Mouse (Mus musculus) midbrain, embryonic 16.5 days (tissue): ENCODE results near the gene Srebf2. TPM values are rescaled to one million over a fixed set of nuclear protein-coding genes. Genes with fewer than 3 reads are reported as not detected.

ENCODE experiments used
- ATAC-seq: fragments of 200-750 bp; cut with Nextera tagmentation; 2 replicates; pipeline ENCODE4 v1.8.0; 2017; ENCODE audit warnings: moderate TSS enrichment
- H3K27ac ChIP-seq: fragments of 300-500 bp; sonication (generic); 2 replicates; pipeline ENCODE4 v1.5.1; 2014; ENCODE audit warnings: mild to moderate bottlenecking, low read length, mixed read lengths
- H3K27me3 ChIP-seq: fragments of 300-500 bp; sonication (generic); 2 replicates; pipeline ENCODE4 v1.6.1; 2014; ENCODE audit warnings: low read depth, low read length, mixed read lengths; ENCODE audit not compliant: control insufficient read depth, insufficient read depth
- H3K36me3 ChIP-seq: fragments of 300-500 bp; sonication (generic); 2 replicates; pipeline ENCODE4 v1.6.1; 2014; ENCODE audit warnings: mild to moderate bottlenecking, low read length, moderate library complexity, mixed read lengths; ENCODE audit not compliant: control insufficient read depth, insufficient read depth
- H3K4me1 ChIP-seq: fragments of 300-500 bp; sonication (generic); 2 replicates; pipeline ENCODE4 v1.6.1; 2014; ENCODE audit warnings: mild to moderate bottlenecking, low read length, mixed read lengths; ENCODE audit not compliant: control insufficient read depth, insufficient read depth
- H3K4me2 ChIP-seq: fragments of 300-500 bp; sonication (generic); 2 replicates; pipeline ENCODE4 v1.6.1; 2014; ENCODE audit warnings: mild to moderate bottlenecking, low read length, mixed read lengths
- H3K4me3 ChIP-seq: fragments of 300-500 bp; sonication (generic); 2 replicates; pipeline ENCODE4 v1.5.1; 2014; ENCODE audit warnings: low read depth, mild to moderate bottlenecking, low read length, moderate library complexity, mixed read lengths
- H3K9ac ChIP-seq: fragments of 300-500 bp; sonication (generic); 2 replicates; pipeline ENCODE4 v1.6.1; 2014; ENCODE audit warnings: low read depth, low read length, mixed read lengths
- H3K9me3 ChIP-seq: fragments of 300-500 bp; sonication (generic); replicated peaks from 2 replicates; pipeline ENCODE4 v1.6.1; 2014; ENCODE audit warnings: mild to moderate bottlenecking, low read length, mixed read lengths; ENCODE audit not compliant: control insufficient read depth, poor library complexity, severe bottlenecking
- WGBS: fragments of 180-500 bp; shearing (Covaris S2); extraction: QIAGEN DNeasy Blood & Tissue Kit; methylation state at CpG from one replicate; pipeline ENCODE4 v1.1.7; 2014; 5-methylcytosine and 5-hydroxymethylcytosine counted together
- polyA plus RNA-seq: library from polyadenylated mRNA; unstranded; fragments of >200 nt; fragmentation: Nextera tagmentation; extraction: Ambion mirVana; gene quantifications from 2 replicates; pipeline ENCODE4 v1.2.1, GENCODE M21; 2015

Srebf2 gene
- polyA plus RNA-seq, 1 experiment from 2014 or later, result 194 TPM

DNA sequence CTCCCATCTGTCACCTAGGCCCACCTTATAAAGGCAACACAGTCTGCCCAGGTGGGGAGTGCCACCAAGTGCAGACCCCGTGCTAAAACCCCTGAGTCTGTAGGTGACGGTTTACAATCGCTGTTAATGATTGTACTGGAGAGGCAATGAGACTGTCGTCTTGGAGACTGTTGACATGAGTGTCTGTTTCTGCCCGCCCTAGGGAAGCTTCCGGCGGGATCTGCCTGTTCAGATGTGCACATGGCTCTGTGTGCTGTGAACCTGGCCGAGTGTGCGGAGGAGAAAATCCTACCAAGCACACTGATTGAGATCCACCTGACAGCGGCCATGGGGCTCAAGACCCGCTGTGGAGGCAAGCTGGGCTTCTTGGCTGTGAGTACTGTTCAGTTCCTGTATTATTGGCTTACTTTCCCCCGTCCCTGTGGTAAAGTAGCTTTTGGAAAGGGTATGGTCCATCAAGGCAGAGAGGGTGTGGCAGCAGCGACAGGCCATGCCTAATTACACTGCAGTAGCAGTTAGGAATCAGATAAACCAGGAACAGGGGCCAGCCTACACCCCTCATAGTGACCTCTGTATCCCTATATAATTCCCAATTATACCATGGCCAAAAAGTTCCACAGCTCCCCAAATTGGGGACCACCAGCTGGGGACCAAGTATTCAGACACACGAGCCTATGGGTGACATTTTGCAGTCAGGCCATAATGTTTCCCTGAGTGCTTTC is 38.2 kb downstream of the Srebf2 start:
- no peaks in the 10 kb centered on the region for H3K4me1 ChIP-seq
- no peaks in the 10 kb centered on the region for H3K27me3 ChIP-seq
- 90% methylated on average over 14 of the region's 14 CpGs for WGBS
- no peak overlapping the region for H3K4me3 ChIP-seq
- no peaks in the 10 kb centered on the region for H3K9me3 ChIP-seq
- ATAC-seq, result no peak
- no peak overlapping the region for H3K27ac ChIP-seq
- peaks cover 71% of the 10 kb centered on the region for H3K36me3 ChIP-seq
- no peak overlapping the region for H3K9ac ChIP-seq
- H3K4me2 ChIP-seq, result no peak overlapping the region

GRCm38 (mm10) chr15:82186131-82186530 is 39.1 kb downstream of the Srebf2 start:
- 86% methylated on average over 14 of the region's 14 CpGs for WGBS
- H3K4me2 ChIP-seq, result no peak overlapping the region
- no peak overlapping the region for H3K9ac ChIP-seq
- H3K36me3 ChIP-seq, result peaks cover 63% of the 10 kb centered on the region
- H3K4me3 ChIP-seq, result no peak overlapping the region
- no peak for ATAC-seq
- H3K27me3 ChIP-seq, result no peaks in the 10 kb centered on the region
- no peaks in the 10 kb centered on the region for H3K4me1 ChIP-seq
- H3K9me3 ChIP-seq, result no peaks in the 10 kb centered on the region
- no peak overlapping the region for H3K27ac ChIP-seq

DNA sequence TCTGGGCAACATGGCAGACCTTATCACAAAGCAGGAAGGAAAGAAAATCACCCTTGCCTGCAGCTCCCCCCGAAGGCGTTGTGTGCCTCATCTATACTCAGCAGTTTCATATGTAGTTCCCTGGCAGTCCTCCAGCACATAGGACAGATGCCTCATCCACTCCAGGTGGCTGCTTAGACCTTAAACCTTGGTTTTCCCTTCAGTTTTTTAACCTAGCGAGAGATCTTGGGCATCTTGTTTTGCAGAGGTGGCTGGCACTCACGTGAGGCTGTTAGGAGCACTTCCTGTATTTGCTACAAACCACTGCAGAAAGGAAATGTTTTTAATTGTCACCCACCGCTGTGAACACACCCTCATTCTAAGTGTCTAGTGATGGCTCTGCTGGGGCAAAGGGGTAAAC is 40.0 kb downstream of the Srebf2 start:
- H3K27ac ChIP-seq, result no peak overlapping the region
- peaks cover 62% of the 10 kb centered on the region for H3K36me3 ChIP-seq
- 96% methylated on average over 5 of the region's 5 CpGs for WGBS

GRCm38 (mm10) chr15:82187401-82187800 is 40.4 kb downstream of the Srebf2 start:
- 85% methylated on average over 4 of the region's 4 CpGs for WGBS

More for the DNA sequence above, 40.0 kb downstream of the Srebf2 start:
- Histone ChIP-seq H3K4me2 (no peak overlapping the region), H3K4me1 (no peaks in the 10 kb centered on the region), H3K9me3 (no peaks in the 10 kb centered on the region), H3K27me3 (no peaks in the 10 kb centered on the region), H3K9ac (no peak overlapping the region), H3K4me3 (no peak overlapping the region)
- ATAC-seq, result no peak

DNA sequence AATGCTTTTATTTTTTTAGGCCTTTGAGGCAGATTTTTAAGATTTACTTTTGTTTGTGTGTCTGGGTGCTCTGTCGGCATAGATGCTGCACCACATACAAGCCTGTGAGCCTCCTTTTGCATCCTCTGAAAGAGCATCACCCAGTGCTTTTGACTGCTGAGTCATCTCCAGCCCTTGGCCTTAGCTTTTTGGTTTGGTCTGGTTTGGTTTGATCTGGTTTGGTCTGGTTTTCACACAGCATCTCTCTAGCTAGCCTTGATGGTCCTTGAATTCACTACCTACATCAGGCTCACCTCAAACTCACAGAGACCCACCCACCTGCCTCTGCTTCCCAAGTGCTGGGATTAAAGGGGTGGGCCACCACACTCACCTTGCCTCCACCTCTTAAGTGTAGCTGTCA is 40.9 kb downstream of the Srebf2 start:
- Histone ChIP-seq H3K9me3 (no peaks in the 10 kb centered on the region), H3K4me1 (no peaks in the 10 kb centered on the region), H3K4me3 (no peak overlapping the region), H3K4me2 (no peak overlapping the region), H3K9ac (no peak overlapping the region), H3K27ac (no peak overlapping the region), H3K27me3 (no peaks in the 10 kb centered on the region), H3K36me3 (peaks cover 63% of the 10 kb centered on the region)
- ATAC-seq, result no peak
- 96% methylated on average over 1 of the region's 1 CpGs for WGBS

More at GRCm38 (mm10) chr15:82187401-82187800, 40.4 kb downstream of the Srebf2 start:
- Histone ChIP-seq H3K4me3 (no peak overlapping the region), H3K4me2 (no peak overlapping the region), H3K36me3 (peaks cover 61% of the 10 kb centered on the region), H3K9ac (no peak overlapping the region), H3K27me3 (no peaks in the 10 kb centered on the region), H3K4me1 (no peaks in the 10 kb centered on the region), H3K27ac (no peak overlapping the region), H3K9me3 (no peaks in the 10 kb centered on the region)
- ATAC-seq, result no peak

DNA sequence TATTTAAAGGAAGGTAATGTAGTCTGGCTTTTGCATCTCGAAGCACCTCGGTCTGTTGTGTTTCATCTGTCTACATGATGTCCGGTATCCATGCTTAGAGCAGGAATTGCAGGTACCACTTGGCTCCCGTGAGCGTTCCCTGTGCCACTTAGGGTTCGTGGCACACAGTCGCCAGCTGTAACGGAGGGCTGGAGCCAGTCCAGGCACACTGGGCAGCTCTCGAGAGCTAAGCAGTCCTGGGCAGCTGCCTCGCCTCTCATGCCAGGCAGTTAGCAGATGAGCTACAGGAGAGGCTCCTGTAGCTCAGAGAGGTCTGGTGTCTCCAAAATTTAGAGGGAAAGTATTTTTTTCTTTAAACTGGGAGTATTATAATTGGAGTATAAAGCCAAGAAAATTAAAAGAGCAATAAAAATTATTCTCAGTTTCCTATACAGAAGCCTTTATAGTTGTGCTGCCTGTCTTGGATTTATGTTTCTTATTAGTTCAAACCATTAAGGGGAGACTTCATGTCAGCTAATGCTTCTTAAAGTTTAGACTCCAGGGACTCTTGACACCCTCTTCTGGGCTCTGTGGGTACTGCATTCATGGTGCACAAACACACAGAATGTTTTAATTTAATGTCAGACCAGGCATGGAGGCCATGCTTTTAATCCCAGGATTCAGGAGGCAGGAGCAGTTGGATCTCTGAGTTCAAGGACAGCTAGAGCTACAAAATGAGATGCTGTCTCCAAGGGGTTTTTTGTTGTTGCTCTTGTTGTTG is 41.7 kb downstream of the Srebf2 start:
- Histone ChIP-seq H3K4me3 (no peak overlapping the region), H3K27ac (no peak overlapping the region), H3K27me3 (no peaks in the 10 kb centered on the region), H3K36me3 (peaks cover 63% of the 10 kb centered on the region), H3K9ac (no peak overlapping the region), H3K4me1 (no peaks in the 10 kb centered on the region), H3K4me2 (no peak overlapping the region), H3K9me3 (no peaks in the 10 kb centered on the region)
- WGBS, result 90% methylated on average over 10 of the region's 10 CpGs
- no peak for ATAC-seq

DNA sequence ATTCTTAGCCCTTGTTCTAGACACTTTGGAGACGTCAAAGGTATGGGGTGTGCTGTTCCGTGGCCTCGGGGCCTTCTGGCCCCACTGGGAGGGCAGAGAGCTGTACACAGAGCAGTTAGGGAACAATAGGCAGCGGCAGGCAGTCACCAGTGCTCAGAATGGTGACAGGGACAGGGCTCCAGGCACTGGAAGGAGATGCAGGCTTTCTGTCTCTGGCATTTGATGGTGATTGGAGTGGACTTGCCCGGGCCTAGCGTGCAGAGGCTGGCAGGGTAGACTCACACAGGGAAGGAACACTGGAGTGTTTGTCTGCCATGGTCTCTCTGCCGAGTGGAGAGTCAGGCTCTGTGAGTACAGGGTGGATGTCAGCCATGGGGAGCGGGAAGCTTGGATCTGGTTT is 45.6 kb downstream of the Srebf2 start:
- Histone ChIP-seq H3K4me1 (no peaks in the 10 kb centered on the region), H3K9me3 (no peaks in the 10 kb centered on the region), H3K36me3 (peaks cover 59% of the 10 kb centered on the region), H3K4me3 (no peak overlapping the region), H3K27me3 (no peaks in the 10 kb centered on the region), H3K4me2 (no peak overlapping the region), H3K9ac (no peak overlapping the region), H3K27ac (no peak overlapping the region)
- ATAC-seq, result no peak
- WGBS, result 79% methylated on average over 8 of the region's 8 CpGs

- no peak for ATAC-seq
- Histone ChIP-seq H3K4me1 (no peaks in the 10 kb centered on the region), H3K36me3 (peaks cover 75% of the 10 kb centered on the region), H3K9me3 (no peaks in the 10 kb centered on the region), H3K27me3 (no peaks in the 10 kb centered on the region), H3K27ac (no peak overlapping the region), H3K4me3 (no peak overlapping the region), H3K4me2 (no peak overlapping the region), H3K9ac (no peak overlapping the region)
- 86% methylated on average over 12 of the region's 12 CpGs for WGBS
Measured at GRCm38 (mm10) chr15:82196300-82196699, 49.3 kb downstream of the Srebf2 start.

- Histone ChIP-seq H3K9me3 (no peaks in the 10 kb centered on the region), H3K4me1 (no peaks in the 10 kb centered on the region), H3K27me3 (no peaks in the 10 kb centered on the region), H3K27ac (no peak overlapping the region), H3K36me3 (peaks cover 71% of the 10 kb centered on the region), H3K4me2 (no peak overlapping the region), H3K4me3 (no peak overlapping the region), H3K9ac (no peak overlapping the region)
- WGBS, result 92% methylated on average over 10 of the region's 10 CpGs
- ATAC-seq, result no peak
Measured at GRCm38 (mm10) chr15:82197246-82197750, 50.3 kb downstream of the Srebf2 start.
